Mouse (Mus musculus) ES-E14 (cell line): ENCODE data around the gene Lgi1. TPM values are rescaled to one million over a fixed set of nuclear protein-coding genes. Genes with fewer than 3 reads are reported as not detected.

Source experiments
- DNase-seq: peaks from one replicate; pipeline ENCODE4 v3.0.0-alpha.2; 2013; ENCODE audit warnings: low read depth, low spot score
- H3K27ac ChIP-seq: 2 replicates; pipeline ENCODE4 v1.5.1; 2012; ENCODE audit warnings: low read depth, mild to moderate bottlenecking, low read length, moderate library complexity, mixed read lengths; ENCODE audit not compliant: poor library complexity, insufficient read depth, severe bottlenecking
- H3K36me3 ChIP-seq: 2 replicates; pipeline ENCODE4 v1.6.1; 2012; ENCODE audit warnings: mild to moderate bottlenecking, low read length, moderate library complexity, mixed read lengths; ENCODE audit not compliant: control insufficient read depth, poor library complexity, insufficient read depth, severe bottlenecking
- H3K4me1 ChIP-seq, 2 experiments: fragments of 150-350 bp in 1 of 2; sonication (generic) in 1 of 2; 2 replicates each; pipeline ENCODE4 v1.6.1; 2012; ENCODE audit warnings: low read length in 2 of 2, mild to moderate bottlenecking in 1 of 2, mixed read lengths in 1 of 2; ENCODE audit not compliant: control insufficient read depth in 2 of 2, insufficient read depth in 2 of 2, poor library complexity in 1 of 2
- H3K4me3 ChIP-seq, 2 experiments: fragments of 150-350 bp in 1 of 2; sonication (generic) in 1 of 2; 2 replicates each; pipeline ENCODE4 v1.5.1; 2012; ENCODE audit warnings: low read length in 2 of 2, low read depth in 1 of 2, mild to moderate bottlenecking in 1 of 2, mixed read lengths in 1 of 2; ENCODE audit not compliant: insufficient read depth in 1 of 2, poor library complexity in 1 of 2, severe bottlenecking in 1 of 2
- H3K9ac ChIP-seq: 2 replicates; pipeline ENCODE4 v1.6.1; 2012; ENCODE audit warnings: low read depth, mild to moderate bottlenecking, low read length, mixed read lengths; ENCODE audit not compliant: poor library complexity, insufficient read depth, severe bottlenecking
- H3K9me3 ChIP-seq: fragments of 150-350 bp; sonication (generic); 2 replicates; pipeline ENCODE4 v1.6.1; 2012; ENCODE audit warnings: low read depth, mild to moderate bottlenecking, low read length; ENCODE audit not compliant: control insufficient read depth, insufficient read depth
- CHD2 ChIP-seq: IDR thresholded peaks from 2 replicates; pipeline ENCODE4 v1.6.1; 2014; ENCODE audit warnings: mild to moderate bottlenecking, low read depth, low read length, inconsistent platforms
- HCFC1 ChIP-seq: IDR thresholded peaks from 2 replicates; pipeline ENCODE4 v1.6.1; 2012; ENCODE audit warnings: low read length, inconsistent platforms, borderline replicate concordance; ENCODE audit not compliant: insufficient read depth
- MAFK ChIP-seq: IDR thresholded peaks from 2 replicates; pipeline ENCODE4 v1.6.1; 2014; ENCODE audit warnings: mild to moderate bottlenecking, low read depth, low read length, inconsistent platforms; ENCODE audit not compliant: insufficient read depth
- ZC3H11A ChIP-seq: IDR thresholded peaks from 2 replicates; pipeline ENCODE4 v1.6.1; 2012; ENCODE audit warnings: low read depth, mild to moderate bottlenecking, inconsistent platforms, low read length, borderline replicate concordance
- ZNF384 ChIP-seq: IDR thresholded peaks from 2 replicates; pipeline ENCODE4 v1.6.1; 2012; ENCODE audit warnings: low read depth, low read length, inconsistent platforms
- in situ Hi-C, 2 experiments: fragments of 600-800 bp; cut with MboI; formaldehyde crosslinking; loops; one replicate each; pipeline ENCODE4 v1.15.1; 2025; ENCODE audit warnings: low sequenced_read_pairs in 2 of 2, inconsistent platforms in 1 of 2; ENCODE audit not compliant: unreplicated experiment in 2 of 2
- total RNA-seq: library from RNA; depleted of rRNA; stranded (reverse); fragments of 300-350 nt; gene quantifications from 2 replicates; pipeline ENCODE4 v1.2.3, GENCODE M21; 2012; rRNA removed

Lgi1 gene
- total RNA-seq: 0.18 and 0.53 TPM in 2 replicates

GRCm38 (mm10) chr19:38264505-38265500 lies at the start of gene Lgi1:
Gene Lgi1, plus strand, starts transcription at chr19:38264536.
- in situ Hi-C loops: no loop called here
- Histone ChIP-seq H3K27ac (no peak within 1 kb of the TSS), H3K9me3 (no peaks in the 10 kb centered on the region), H3K36me3 (no peaks in the 10 kb centered on the region), H3K9ac (no peak within 1 kb of the TSS), H3K4me1 (peaks cover 2 to 5% of the 10 kb centered on the region in 2 experiments; a peak in 1 of 4 replicates), H3K4me3 (no peak within 1 kb of the TSS; a peak in 1 of 4 replicates)
- no peak for DNase-seq
- no peak for TF ChIP-seq CHD2
- TF ChIP-seq HCFC1: no peak
- TF ChIP-seq MAFK: no peak
- peak; percentile 60; the same call in 1 of the 2 replicates for TF ChIP-seq ZNF384
- TF ChIP-seq ZC3H11A: no peak

- Histone ChIP-seq H3K9me3 (no peaks in the 10 kb centered on the region), H3K36me3 (no peaks in the 10 kb centered on the region; the same call in 1 of the 2 replicates), H3K27ac (no peak overlapping the region), H3K4me1 (no peaks in the 10 kb centered on the region), H3K4me3 (no peak overlapping the region), H3K9ac (no peak overlapping the region)
- in situ Hi-C loops: no loop called here
- TF ChIP-seq CHD2 (no peak), ZNF384 (no peak), ZC3H11A (no peak), HCFC1 (no peak), MAFK (no peak)
- DNase-seq: no peak
Observed at GRCm38 (mm10) chr19:38217696-38218095, 46.6 kb upstream of the Lgi1 start.

DNA sequence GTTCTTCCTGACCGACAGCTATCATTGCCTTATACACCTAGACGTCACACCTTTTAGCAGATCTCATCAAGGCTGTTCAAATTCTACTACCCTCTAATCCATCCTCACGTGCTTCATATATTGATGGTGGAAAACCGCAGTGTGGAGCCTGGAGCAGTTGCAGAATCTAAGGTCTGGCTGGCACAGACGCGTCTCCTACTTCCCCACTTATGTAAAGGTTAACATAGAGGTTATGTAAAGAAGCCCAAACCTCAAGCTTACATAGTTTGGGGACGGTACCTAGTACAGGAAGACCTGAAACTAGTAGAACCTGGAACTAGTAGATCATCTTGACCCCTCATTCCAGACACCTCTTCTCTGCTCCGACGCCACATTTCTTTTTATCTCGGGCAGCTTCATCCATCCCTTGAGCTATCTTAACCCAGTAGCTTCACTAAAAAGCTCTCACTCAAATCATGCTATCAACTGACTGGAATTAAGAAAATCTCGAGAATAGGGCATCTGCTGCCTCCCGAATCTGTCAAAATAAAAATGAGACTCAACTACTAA lies 40.9 kb upstream of the Lgi1 start:
- Histone ChIP-seq H3K4me3 (peak overlapping the region; percentile 68 to 99), H3K27ac (no peak overlapping the region), H3K9ac (peak overlapping the region; percentile 94), H3K4me1 (no peaks in the 10 kb centered on the region), H3K36me3 (no peaks in the 10 kb centered on the region), H3K9me3 (no peaks in the 10 kb centered on the region)
- no peak for DNase-seq
- in situ Hi-C loops: no loop called here
- TF ChIP-seq CHD2 (no peak), ZNF384 (no peak), ZC3H11A (no peak), HCFC1 (no peak), MAFK (no peak)

GRCm38 (mm10) chr19:38223905-38224684 lies 40.2 kb upstream of the Lgi1 start, which contains the start of gene Fra10ac1:
Gene Fra10ac1, minus strand, starts transcription at chr19:38224156.
- in situ Hi-C loops: no loop called here

More at GRCm38 (mm10) chr19:38223905-38224684, 40.2 kb upstream of the Lgi1 start, which contains the start of gene Fra10ac1:
- Histone ChIP-seq H3K4me1 (no peaks in the 10 kb centered on the region), H3K4me3 (peak within 1 kb of the TSS; percentile 68 to 99), H3K27ac (no peak within 1 kb of the TSS), H3K36me3 (no peaks in the 10 kb centered on the region), H3K9me3 (no peaks in the 10 kb centered on the region), H3K9ac (peak within 1 kb of the TSS; percentile 94)
- DNase-seq: peak; percentile 83
- TF ChIP-seq ZNF384 (no peak), CHD2 (0 out of 2 replicates have a peak, but pooled peaks have one; percentile 65), MAFK (no peak), HCFC1 (peak; percentile 84), ZC3H11A (no peak)
